Mouse (Mus musculus) kidney, adult 2 months (tissue): ENCODE data around the gene Krtap3-2.

Source experiments
- CTCF ChIP-seq: fragments of 200-500 bp; conservative IDR thresholded peaks from 2 replicates; pipeline ENCODE4 v1.5.1; 2011; ENCODE audit warnings: low read depth, mild to moderate bottlenecking, control low read depth, low read length, moderate library complexity, mixed read lengths; ENCODE audit not compliant: insufficient read depth, insufficient read length
- POLR2A ChIP-seq: fragments of 200-500 bp; IDR thresholded peaks from one replicate; pipeline ENCODE4 v1.6.1; 2011; ENCODE audit warnings: low read depth, low read length, control low read depth

DNA sequence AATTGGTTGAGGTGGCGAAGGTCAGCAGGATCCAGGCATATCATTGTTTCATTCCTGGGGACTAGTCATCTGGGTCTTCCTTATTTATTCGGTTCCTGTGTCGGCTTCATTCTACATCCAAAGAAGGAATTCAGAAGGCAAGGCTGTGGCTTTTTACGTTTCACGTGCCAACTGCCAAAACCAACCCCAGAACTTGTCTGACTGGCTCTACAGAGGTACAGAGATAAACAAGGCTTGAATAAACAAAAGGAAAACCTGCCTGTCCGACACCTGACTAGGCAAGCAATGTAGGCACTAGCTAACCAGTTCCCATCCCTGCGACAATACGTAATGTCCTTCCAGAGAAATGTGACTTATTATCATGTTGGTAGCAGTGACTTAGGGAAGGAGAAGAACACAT, 42.6 kb downstream of the Krtap3-2 start:
- TF ChIP-seq POLR2A (no peak), CTCF (no peak)
